Mouse (Mus musculus): ENCODE data around the gene Sorcs1.

- TF ChIP-seq GATA1 (IDR thresholded peaks at IDR 0.05; ENCODE audit: borderline replicate concordance, low read length) (no peak), FLI1 (IDR thresholded peaks at IDR 0.05; ENCODE audit: low read length) (no peak)
Observed at GRCm38 (mm10) chr19:50515059-50515673, 163.3 kb downstream of the Sorcs1 start.
